Mouse (Mus musculus) urinary bladder, postnatal 36 days (tissue): Measurements from ENCODE around the gene Ssu72.
"Not testable (repeated sequence)": the region's sequence is repeated elsewhere in the genome, so short reads cannot be mapped to it uniquely, and the experiment has no call there.

Experiments used
- DNase-seq, 2 experiments: peaks; one replicate each; pipeline ENCODE4 v3.0.0; 2022; ENCODE audit warnings: low spot score in 2 of 2, mixed read lengths in 1 of 2

Gene Ssu72

GRCm38 (mm10) chr4:155704721-155705591 is at the start of gene Ssu72:
Gene Ssu72, plus strand, starts transcription at chr4:155704800.
- DNase-seq: peak; percentile 93 to 95

GRCm38 (mm10) chr4:155656214-155656751 is 48.3 kb upstream of the Ssu72 start:
- DNase-seq: no peak

GRCm38 (mm10) chr4:155658961-155659360 is 45.6 kb upstream of the Ssu72 start:
- DNase-seq: no peak

- DNase-seq: peak in 1 of 2 experiments; percentile 61
These were observed 44.0 kb upstream of the Ssu72 start for GRCm38 (mm10) chr4:155660641-155661040.

- no peak for DNase-seq
These were observed 37.7 kb upstream of the Ssu72 start for GRCm38 (mm10) chr4:155666903-155667302.

- DNase-seq: peak; percentile 94 to 95
These were observed 35.7 kb upstream of the Ssu72 start, which contains the start of gene Mib2 for GRCm38 (mm10) chr4:155668689-155669597. Gene Mib2, minus strand, starts transcription at chr4:155669198.

- no peak for DNase-seq
These were observed 35.0 kb upstream of the Ssu72 start for GRCm38 (mm10) chr4:155669598-155670075.

- not testable (repeated sequence) for DNase-seq
These were observed 34.4 kb upstream of the Ssu72 start for GRCm38 (mm10) chr4:155670236-155670635.

GRCm38 (mm10) chr4:155672082-155672481 is 32.5 kb upstream of the Ssu72 start:
- DNase-seq: no peak

- DNase-seq: no peak
These were observed 28.6 kb upstream of the Ssu72 start for GRCm38 (mm10) chr4:155675991-155676390.

- not testable (repeated sequence) for DNase-seq
These were observed 20.8 kb upstream of the Ssu72 start for GRCm38 (mm10) chr4:155683670-155684277.

GRCm38 (mm10) chr4:155687764-155688163 is 16.8 kb upstream of the Ssu72 start:
- not testable (repeated sequence) for DNase-seq

- no peak for DNase-seq
These were observed 13.8 kb upstream of the Ssu72 start for GRCm38 (mm10) chr4:155690571-155691375.

GRCm38 (mm10) chr4:155692421-155692820 is 12.2 kb upstream of the Ssu72 start:
- no peak for DNase-seq

- DNase-seq: peak; percentile 53 to 61
These were observed 10.5 kb upstream of the Ssu72 start, which contains the start of gene Fndc10 for GRCm38 (mm10) chr4:155694111-155694481. Gene Fndc10, plus strand, starts transcription at chr4:155694342.

- DNase-seq: peak; percentile 54 to 57
These were observed 9.9 kb upstream of the Ssu72 start for GRCm38 (mm10) chr4:155694482-155695401.

GRCm38 (mm10) chr4:155695531-155696062 is 9.0 kb upstream of the Ssu72 start:
- DNase-seq: no peak

GRCm38 (mm10) chr4:155696261-155697255 is 8.0 kb upstream of the Ssu72 start:
- DNase-seq: no peak
